Mouse (Mus musculus): ENCODE data around the gene Rpl13a. TPM values are rescaled to one million over a fixed set of nuclear protein-coding genes. Genes with fewer than 3 reads are reported as not detected.
"Not testable (repeated sequence)": the region's sequence is repeated elsewhere in the genome, so short reads cannot be mapped to it uniquely, and the experiment has no call there.

Rpl13a gene
- polyA plus RNA-seq, 1 experiment from 2014 or later, result 1,469 TPM

- Histone ChIP-seq H3K4me2 (ENCODE audit: low read depth, severe bottlenecking) (no peak overlapping the region), H3K9ac (ENCODE audit: low read length) (no peak overlapping the region), H3K4me3 (ENCODE audit: low read depth, low read length) (no peak overlapping the region), H3K27me3 (ENCODE audit: control insufficient read depth, insufficient read depth, low read length) (no peaks in the 10 kb centered on the region), H3K36me3 (ENCODE audit: control insufficient read depth, insufficient read depth, low read length) (no peaks in the 10 kb centered on the region), H3K27ac (replicated peaks; ENCODE audit: low read depth, low read length) (no peak overlapping the region), H3K4me1 (ENCODE audit: control insufficient read depth, insufficient read depth, low read length) (peaks cover 16% of the 10 kb centered on the region), H3K9me3 (ENCODE audit: control insufficient read depth, low read length) (no peaks in the 10 kb centered on the region)
- WGBS, result 83% methylated on average over 6 of the region's 6 CpGs
- DNase-seq (ENCODE audit: low spot score) (no peak), ATAC-seq (ENCODE audit: insufficient number of reproducible peaks, low FRiP score, low TSS enrichment, low read depth) (no peak)
These were observed 28.5 kb downstream of the Rpl13a start for GRCm38 (mm10) chr7:45100046-45100445.

- no peak overlapping the region for H3K4me2 ChIP-seq (ENCODE audit: low read depth, severe bottlenecking)
- H3K36me3 ChIP-seq (ENCODE audit: control insufficient read depth, insufficient read depth, low read length), result no peaks in the 10 kb centered on the region
- H3K4me3 ChIP-seq (ENCODE audit: low read depth, low read length), result no peak overlapping the region
- H3K27me3 ChIP-seq (ENCODE audit: control insufficient read depth, insufficient read depth, low read length), result no peaks in the 10 kb centered on the region
- no peaks in the 10 kb centered on the region for H3K9me3 ChIP-seq (ENCODE audit: control insufficient read depth, low read length)
- DNase-seq (ENCODE audit: low spot score) (no peak), ATAC-seq (ENCODE audit: insufficient number of reproducible peaks, low FRiP score, low TSS enrichment, low read depth) (no peak)
- no peak overlapping the region for H3K9ac ChIP-seq (ENCODE audit: low read length)
- H3K4me1 ChIP-seq (ENCODE audit: control insufficient read depth, insufficient read depth, low read length), result peaks cover 16% of the 10 kb centered on the region
- no peak overlapping the region for H3K27ac ChIP-seq (replicated peaks; ENCODE audit: low read depth, low read length)
- WGBS, result 89% methylated on average over 8 of the region's 8 CpGs
These were observed 29.9 kb downstream of the Rpl13a start for GRCm38 (mm10) chr7:45098541-45099240.

DNA sequence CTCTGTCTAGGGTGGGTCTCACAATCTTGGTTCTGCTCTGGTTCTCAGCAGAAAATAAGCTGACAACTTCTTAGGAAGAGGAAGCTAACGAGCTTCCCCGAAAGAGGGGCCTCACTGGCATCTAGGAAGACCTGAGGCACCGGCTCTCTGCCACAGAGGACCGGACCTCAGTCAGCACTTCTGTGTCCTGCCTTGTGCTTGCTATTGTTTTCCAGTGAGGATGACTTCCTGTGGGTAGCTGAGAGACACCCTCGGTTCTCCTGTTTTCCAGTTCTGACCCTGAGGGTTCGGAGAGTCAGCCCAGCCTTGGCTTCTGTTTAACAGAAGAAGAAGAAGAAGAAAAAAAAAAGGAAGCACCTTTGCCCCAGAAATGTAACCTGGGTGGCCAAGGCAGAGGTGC, 31.1 kb downstream of the Rpl13a start:
- Histone ChIP-seq H3K4me1 (ENCODE audit: control insufficient read depth, insufficient read depth, low read length) (peaks cover 14% of the 10 kb centered on the region), H3K27ac (replicated peaks; ENCODE audit: low read depth, low read length) (no peak overlapping the region), H3K4me2 (ENCODE audit: low read depth, severe bottlenecking) (no peak overlapping the region), H3K4me3 (ENCODE audit: low read depth, low read length) (no peak overlapping the region), H3K27me3 (ENCODE audit: control insufficient read depth, insufficient read depth, low read length) (no peaks in the 10 kb centered on the region), H3K9ac (ENCODE audit: low read length) (no peak overlapping the region), H3K36me3 (ENCODE audit: control insufficient read depth, insufficient read depth, low read length) (no peaks in the 10 kb centered on the region), H3K9me3 (ENCODE audit: control insufficient read depth, low read length) (no peaks in the 10 kb centered on the region)
- DNase-seq (ENCODE audit: low spot score) (no peak), ATAC-seq (ENCODE audit: insufficient number of reproducible peaks, low FRiP score, low TSS enrichment, low read depth) (no peak)
- WGBS, result 66% methylated on average over 6 of the region's 6 CpGs

GRCm38 (mm10) chr7:45095965-45096364, 32.6 kb downstream of the Rpl13a start:
- H3K27me3 ChIP-seq (ENCODE audit: control insufficient read depth, insufficient read depth, low read length); H3K4me2 ChIP-seq (ENCODE audit: low read depth, severe bottlenecking); DNase-seq (ENCODE audit: low spot score); H3K4me3 ChIP-seq (ENCODE audit: low read depth, low read length); H3K9me3 ChIP-seq (ENCODE audit: control insufficient read depth, low read length); H3K9ac ChIP-seq (ENCODE audit: low read length); ATAC-seq (ENCODE audit: insufficient number of reproducible peaks, low FRiP score, low TSS enrichment, low read depth); H3K36me3 ChIP-seq (ENCODE audit: control insufficient read depth, insufficient read depth, low read length); H3K27ac ChIP-seq (replicated peaks; ENCODE audit: low read depth, low read length): not testable (repeated sequence)
- WGBS, result 91% methylated on average over 14 of the region's 14 CpGs
- peaks cover 17% of the 10 kb centered on the region for H3K4me1 ChIP-seq (ENCODE audit: control insufficient read depth, insufficient read depth, low read length)

GRCm38 (mm10) chr7:45095367-45095766, 33.2 kb downstream of the Rpl13a start:
- H3K27ac ChIP-seq (replicated peaks; ENCODE audit: low read depth, low read length), result no peak overlapping the region; the same call in 1 of the 2 replicates

DNA sequence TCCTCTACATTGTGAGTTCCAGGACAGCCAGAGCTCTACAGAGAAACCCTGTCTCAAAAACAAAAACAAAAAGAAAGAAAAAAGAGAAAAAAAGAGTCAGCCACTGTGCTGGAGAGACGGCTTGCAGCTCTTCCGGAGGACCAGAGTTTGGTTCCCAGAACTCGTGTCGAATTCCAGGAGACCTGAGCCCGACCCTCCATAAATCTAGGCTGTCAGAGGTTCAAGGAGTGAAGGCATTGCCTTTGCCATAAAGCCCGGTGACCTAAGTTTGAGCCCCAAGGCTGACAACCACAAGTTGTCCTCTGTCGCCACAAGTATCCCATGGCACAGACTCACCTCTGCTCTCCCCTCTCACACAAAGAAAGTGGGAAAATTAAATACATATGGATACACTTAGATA, 34.4 kb downstream of the Rpl13a start:
- H3K4me2 ChIP-seq (ENCODE audit: low read depth, severe bottlenecking), result 0 out of 2 replicates have a peak overlapping the region, but pooled peaks have one; percentile 0
- ATAC-seq (ENCODE audit: insufficient number of reproducible peaks, low FRiP score, low TSS enrichment, low read depth) (no peak), DNase-seq (ENCODE audit: low spot score) (peak; percentile 76)
- H3K27me3 ChIP-seq (ENCODE audit: control insufficient read depth, insufficient read depth, low read length), result no peaks in the 10 kb centered on the region
- peaks cover 20% of the 10 kb centered on the region for H3K4me1 ChIP-seq (ENCODE audit: control insufficient read depth, insufficient read depth, low read length)
- peak overlapping the region; percentile 68 for H3K27ac ChIP-seq (replicated peaks; ENCODE audit: low read depth, low read length)
- H3K9ac ChIP-seq (ENCODE audit: low read length), result no peak overlapping the region
- no peak overlapping the region for H3K4me3 ChIP-seq (ENCODE audit: low read depth, low read length)
- 0 out of 2 replicates have a peak, but pooled peaks cover 2% of the 10 kb centered on the region for H3K36me3 ChIP-seq (ENCODE audit: control insufficient read depth, insufficient read depth, low read length)
- WGBS, result 3% methylated on average over 7 of the region's 7 CpGs
- no peaks in the 10 kb centered on the region for H3K9me3 ChIP-seq (ENCODE audit: control insufficient read depth, low read length)

More at GRCm38 (mm10) chr7:45095367-45095766, 33.2 kb downstream of the Rpl13a start:
- no peak for ATAC-seq (ENCODE audit: insufficient number of reproducible peaks, low FRiP score, low TSS enrichment, low read depth)
- Histone ChIP-seq H3K4me2 (ENCODE audit: low read depth, severe bottlenecking) (no peak overlapping the region), H3K4me1 (ENCODE audit: control insufficient read depth, insufficient read depth, low read length) (peaks cover 20% of the 10 kb centered on the region), H3K4me3 (ENCODE audit: low read depth, low read length) (no peak overlapping the region), H3K27me3 (ENCODE audit: control insufficient read depth, insufficient read depth, low read length) (no peaks in the 10 kb centered on the region), H3K9ac (ENCODE audit: low read length) (no peak overlapping the region), H3K36me3 (ENCODE audit: control insufficient read depth, insufficient read depth, low read length) (no peaks in the 10 kb centered on the region), H3K9me3 (ENCODE audit: control insufficient read depth, low read length) (no peaks in the 10 kb centered on the region)
- DNase-seq (ENCODE audit: low spot score), result no peak
- 85% methylated on average over 6 of the region's 6 CpGs for WGBS

- no peak for ATAC-seq (ENCODE audit: insufficient number of reproducible peaks, low FRiP score, low TSS enrichment, low read depth)
- H3K4me2 ChIP-seq (ENCODE audit: low read depth, severe bottlenecking), result peak overlapping the region; percentile 0; the same call in 1 of the 2 replicates
- H3K27ac ChIP-seq (replicated peaks; ENCODE audit: low read depth, low read length), result peak overlapping the region; percentile 68
- H3K9me3 ChIP-seq (ENCODE audit: control insufficient read depth, low read length), result no peaks in the 10 kb centered on the region
- peak; percentile 71 for DNase-seq (ENCODE audit: low spot score)
- H3K4me1 ChIP-seq (ENCODE audit: control insufficient read depth, insufficient read depth, low read length), result peaks cover 20% of the 10 kb centered on the region
- 20% methylated on average over 17 of the region's 18 CpGs for WGBS
- H3K36me3 ChIP-seq (ENCODE audit: control insufficient read depth, insufficient read depth, low read length), result peaks cover 2% of the 10 kb centered on the region; the same call in 1 of the 2 replicates
- H3K27me3 ChIP-seq (ENCODE audit: control insufficient read depth, insufficient read depth, low read length), result no peaks in the 10 kb centered on the region
- no peak overlapping the region for H3K4me3 ChIP-seq (ENCODE audit: low read depth, low read length)
- H3K9ac ChIP-seq (ENCODE audit: low read length), result no peak overlapping the region
These were observed 35.0 kb downstream of the Rpl13a start for GRCm38 (mm10) chr7:45093516-45093905.

GRCm38 (mm10) chr7:45092828-45093515, 35.6 kb downstream of the Rpl13a start:
- Histone ChIP-seq H3K36me3 (ENCODE audit: control insufficient read depth, insufficient read depth, low read length) (peaks cover 6% of the 10 kb centered on the region; the same call in 1 of the 2 replicates), H3K4me1 (ENCODE audit: control insufficient read depth, insufficient read depth, low read length) (peaks cover 20% of the 10 kb centered on the region), H3K27me3 (ENCODE audit: control insufficient read depth, insufficient read depth, low read length) (no peaks in the 10 kb centered on the region), H3K4me2 (ENCODE audit: low read depth, severe bottlenecking) (peak overlapping the region; percentile 0; the same call in 1 of the 2 replicates), H3K27ac (replicated peaks; ENCODE audit: low read depth, low read length) (peak overlapping the region; percentile 68), H3K9ac (ENCODE audit: low read length) (no peak overlapping the region), H3K4me3 (ENCODE audit: low read depth, low read length) (0 out of 2 replicates have a peak overlapping the region, but pooled peaks have one; percentile 12), H3K9me3 (ENCODE audit: control insufficient read depth, low read length) (no peaks in the 10 kb centered on the region)
- DNase-seq (ENCODE audit: low spot score) (peak; percentile 49), ATAC-seq (ENCODE audit: insufficient number of reproducible peaks, low FRiP score, low TSS enrichment, low read depth) (no peak)
- WGBS, result 27% methylated on average over 12 of the region's 12 CpGs
